8 mouse cellular contexts compared by ENCODE assay signal in genomic region chr2:158225301-158225700, GRCm38 (mm10). TPM values are rescaled to one million over a fixed set of nuclear protein-coding genes. Genes with fewer than 3 reads are reported as not detected.
DNase-seq lines count a peak whose midpoint lies in the region; ATAC-seq and TF ChIP-seq lines count a peak whose summit lies in the region.
"Had no signal": no experiment of that assay in that cellular context is flagged by ENCODE, and none has a peak within 500 bp of the region (broad histone marks: within the 10 kb centered on the region; RNA-seq: fewer than 3 reads in every experiment).

No protein-coding gene starts in this region.

- no peak for ATAC-seq in midbrain, postnatal 0 days (ENCODE audit: low FRiP score)
- no peak for ATAC-seq in midbrain, embryonic 16.5 days

- TF ChIP-seq CTCF in midbrain, postnatal 0 days (IDR thresholded peaks at IDR 0.05): peak; percentile 57
- peak; percentile 34; the same call in 1 of the 2 replicates for TF ChIP-seq CTCF in small intestine, adult 2 months (IDR thresholded peaks at IDR 0.05; ENCODE audit: extremely low read depth, insufficient read length, insufficient replicate concordance, low read depth, low read length)

- 74% methylated on average over 5 of the region's 5 CpGs for WGBS in midbrain, postnatal 0 days
- 76% methylated on average over 5 of the region's 5 CpGs for WGBS in midbrain, embryonic 16.5 days
- 44% methylated on average over 5 of the region's 5 CpGs for WGBS in small intestine, adult 2 months

- no peaks in the 10 kb centered on the region for H3K9me3 ChIP-seq in midbrain, postnatal 0 days (ENCODE audit: low read length)
- no peaks in the 10 kb centered on the region for H3K9me3 ChIP-seq in midbrain, embryonic 16.5 days (replicated peaks; ENCODE audit: control insufficient read depth, low read length, poor library complexity, severe bottlenecking)

- H3K4me2 ChIP-seq in midbrain, postnatal 0 days (ENCODE audit: low read depth, low read length, poor library complexity, severe bottlenecking): no peak overlapping the region
- no peak overlapping the region for H3K4me2 ChIP-seq in midbrain, embryonic 16.5 days (ENCODE audit: low read length)

- H3K4me1 ChIP-seq in midbrain, postnatal 0 days (ENCODE audit: insufficient read depth, low read length): peaks cover 7% of the 10 kb centered on the region; the same call in 1 of the 2 replicates
- H3K4me1 ChIP-seq in midbrain, embryonic 16.5 days (ENCODE audit: control insufficient read depth, insufficient read depth, low read length): peaks cover 12% of the 10 kb centered on the region
- H3K4me1 ChIP-seq in small intestine, adult 2 months (ENCODE audit: control insufficient read depth, insufficient read depth, insufficient read length, low read length): peaks cover 2% of the 10 kb centered on the region

- H3K9ac ChIP-seq in midbrain, postnatal 0 days (replicated peaks; ENCODE audit: low read length, poor library complexity, severe bottlenecking): no peak overlapping the region
- H3K9ac ChIP-seq in midbrain, embryonic 16.5 days (ENCODE audit: low read depth, low read length): no peak overlapping the region

- no peak overlapping the region for H3K27ac ChIP-seq in midbrain, postnatal 0 days (ENCODE audit: low read depth, low read length)
- no peak overlapping the region for H3K27ac ChIP-seq in midbrain, embryonic 16.5 days (ENCODE audit: low read length)
- H3K27ac ChIP-seq in small intestine, adult 2 months (ENCODE audit: insufficient read depth, low read depth, low read length): no peak overlapping the region

- DNase-seq in midbrain, postnatal 0 days (ENCODE audit: low spot score): peak; percentile 60
- DNase-seq in brain, adult 2 months (ENCODE audit: low read depth, low spot score): peak; percentile 40
- peak; percentile 51 to 62 for DNase-seq in kidney, adult 8-10 months
- DNase-seq in spleen, postnatal 4 days (ENCODE audit: low spot score in 2 of 2): no peak
- no peak for DNase-seq in spleen, postnatal 14 days (ENCODE audit: low spot score in 2 of 2)

- H3K4me3 ChIP-seq in midbrain, postnatal 0 days (ENCODE audit: low read depth, low read length): no peak overlapping the region
- H3K4me3 ChIP-seq in midbrain, embryonic 16.5 days (ENCODE audit: low read depth, low read length): no peak overlapping the region
- no peak overlapping the region for H3K4me3 ChIP-seq in small intestine, adult 2 months (ENCODE audit: low read depth, low read length)

- H3K27me3 ChIP-seq in midbrain, postnatal 0 days (ENCODE audit: insufficient read depth, low read length): no peaks in the 10 kb centered on the region
- H3K27me3 ChIP-seq in midbrain, embryonic 16.5 days (ENCODE audit: control insufficient read depth, insufficient read depth, low read depth, low read length): no peaks in the 10 kb centered on the region
- peaks cover 4% of the 10 kb centered on the region; the same call in 1 of the 2 replicates for H3K27me3 ChIP-seq in small intestine, adult 2 months (ENCODE audit: control insufficient read depth, insufficient read depth, low read length)

- TF ChIP-seq POLR2A in small intestine, adult 2 months (IDR thresholded peaks at IDR 0.05; ENCODE audit: low read depth, low read length): no peak

- H3K36me3 ChIP-seq in midbrain, postnatal 0 days (ENCODE audit: insufficient read depth, low read length): no peaks in the 10 kb centered on the region
- no peaks in the 10 kb centered on the region for H3K36me3 ChIP-seq in midbrain, embryonic 16.5 days (ENCODE audit: control insufficient read depth, insufficient read depth, low read length)
- no peaks in the 10 kb centered on the region for H3K36me3 ChIP-seq in small intestine, adult 2 months (ENCODE audit: control insufficient read depth, insufficient read depth, low read length)

RNA-seq across cellular contexts. Expression of gene D630003M21Rik, which starts 3.7 kb away (rescaled TPM):
- 4.6 and 5.5 TPM in 2 replicates for total RNA-seq in midbrain, postnatal 0 days (2014; rRNA removed)
- polyA plus RNA-seq in midbrain, postnatal 0 days (2015; fragmentation: Nextera tagmentation; extraction: Ambion mirVana): 1.1 and 1.5 TPM in 2 replicates
- polyA plus RNA-seq in midbrain, embryonic 16.5 days (2015; fragmentation: Nextera tagmentation; extraction: Ambion mirVana): 1.7 and 1.8 TPM in 2 replicates
- polyA plus RNA-seq in small intestine, adult 2 months (2012; rRNA removed): 1.1 and 1.7 TPM in 2 replicates

RNA-seq across cellular contexts. Expression of gene Bpi, which starts 32.6 kb away (rescaled TPM):
- 0.22 TPM in 1 of 2 replicates, not detected in the other for total RNA-seq in midbrain, postnatal 0 days (2014; rRNA removed)
- polyA plus RNA-seq in midbrain, postnatal 0 days (2015; fragmentation: Nextera tagmentation; extraction: Ambion mirVana): not detected in 2 replicates
- polyA plus RNA-seq in midbrain, embryonic 16.5 days (2015; fragmentation: Nextera tagmentation; extraction: Ambion mirVana): not detected in 2 replicates
- not detected in 2 replicates for polyA plus RNA-seq in small intestine, adult 2 months (2012; rRNA removed)
- polyA plus RNA-seq: heart, embryonic 16.5 days had no signal

Comparison
In these comparisons a context has a peak if more than half of its experiments do, and no peak if none do; other contexts are left out.
1. DNase-seq: peak in midbrain, postnatal 0 days (single experiment), brain, adult 2 months (single experiment) and kidney, adult 8-10 months (2 of 2); none in spleen, postnatal 4 days (0 of 2) and spleen, postnatal 14 days (0 of 2).